Mouse (Mus musculus) forelimb bud, embryonic 11.5 days (tissue): ENCODE measurements around the gene Rad9b.

Experiments
- DNase-seq: peaks from one replicate; pipeline ENCODE4 v3.0.0-alpha.2; 2012; ENCODE audit warnings: low read depth, low spot score

The Rad9b gene

GRCm38 (mm10) chr5:122353807-122354491 lies at the start of gene Rad9b, which contains the start of gene Vps29:
Rad9b (minus strand) TSS chr5:122354233.
Vps29 (plus strand) TSS chr5:122354369.
- peak; percentile 100 for DNase-seq

GRCm38 (mm10) chr5:122403362-122403761 lies 49.3 kb upstream of the Rad9b start:
- no peak for DNase-seq

GRCm38 (mm10) chr5:122402772-122403171 lies 48.7 kb upstream of the Rad9b start:
- no peak for DNase-seq

GRCm38 (mm10) chr5:122402160-122402559 lies 48.1 kb upstream of the Rad9b start:
- no peak for DNase-seq

GRCm38 (mm10) chr5:122401303-122401640 lies 47.2 kb upstream of the Rad9b start:
- DNase-seq, result peak; percentile 62

- no peak for DNase-seq
Measured at GRCm38 (mm10) chr5:122400628-122401302, 46.7 kb upstream of the Rad9b start.

- no peak for DNase-seq
Measured at GRCm38 (mm10) chr5:122399871-122400270, 45.8 kb upstream of the Rad9b start.

- no peak for DNase-seq
Measured at GRCm38 (mm10) chr5:122397495-122397894, 43.5 kb upstream of the Rad9b start.

GRCm38 (mm10) chr5:122396791-122397190 lies 42.8 kb upstream of the Rad9b start:
- no peak for DNase-seq

GRCm38 (mm10) chr5:122393887-122394286 lies 39.9 kb upstream of the Rad9b start:
- peak; percentile 78 for DNase-seq

GRCm38 (mm10) chr5:122392227-122393004 lies 38.4 kb upstream of the Rad9b start:
- no peak for DNase-seq

- DNase-seq, result peak; percentile 92
Measured at GRCm38 (mm10) chr5:122391786-122392180, 37.8 kb upstream of the Rad9b start, which contains the start of gene Arpc3. Arpc3 (plus strand) TSS chr5:122391878.

GRCm38 (mm10) chr5:122391178-122391785 lies 37.2 kb upstream of the Rad9b start:
- DNase-seq, result no peak

GRCm38 (mm10) chr5:122390671-122391070 lies 36.6 kb upstream of the Rad9b start:
- DNase-seq, result no peak

GRCm38 (mm10) chr5:122390006-122390405 lies 36.0 kb upstream of the Rad9b start:
- DNase-seq, result no peak

- DNase-seq, result peak; percentile 61
Measured at GRCm38 (mm10) chr5:122379374-122380155, 25.5 kb upstream of the Rad9b start.

GRCm38 (mm10) chr5:122378171-122378570 lies 24.1 kb upstream of the Rad9b start:
- no peak for DNase-seq

GRCm38 (mm10) chr5:122377101-122377833 lies 23.2 kb upstream of the Rad9b start:
- DNase-seq, result no peak

- no peak for DNase-seq
Measured at GRCm38 (mm10) chr5:122372878-122373277, 18.8 kb upstream of the Rad9b start.

GRCm38 (mm10) chr5:122372192-122372769 lies 18.2 kb upstream of the Rad9b start, which contains the start of gene Fam216a:
Fam216a (minus strand) TSS chr5:122372364.
- peak; percentile 100 for DNase-seq
